Mouse (Mus musculus): Measurements from ENCODE around the gene Pygo1.

DNA sequence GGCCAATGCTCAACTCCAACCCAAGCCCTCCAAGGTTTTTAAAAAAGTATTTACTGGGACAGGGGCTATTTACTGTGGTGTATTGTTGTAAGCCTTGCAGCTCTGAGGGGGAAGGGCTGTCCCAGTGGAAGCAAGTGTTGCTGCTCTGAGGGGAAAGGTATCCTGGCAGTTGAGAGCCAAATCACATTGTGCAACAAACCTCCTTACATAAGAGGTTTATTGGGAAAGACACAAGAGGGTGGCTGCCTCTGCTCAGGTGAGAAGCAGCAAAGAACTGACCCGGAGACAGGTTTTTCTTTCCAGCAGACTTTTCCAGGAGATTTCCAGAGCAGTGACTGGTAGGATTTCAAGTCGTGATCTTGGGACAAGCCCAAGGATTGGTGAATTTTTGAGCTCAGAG lies 10.9 kb downstream of the Pygo1 start:
- no peak for TF ChIP-seq POLR2A (IDR thresholded peaks at IDR 0.05; ENCODE audit: insufficient read length, low read depth)
- no peak for TF ChIP-seq POLR2AphosphoS2 (IDR thresholded peaks at IDR 0.05; ENCODE audit: insufficient read length, low read depth)
- no peak for TF ChIP-seq MAX (IDR thresholded peaks at IDR 0.05; ENCODE audit: low read depth)
- no peak for TF ChIP-seq MYOD1 (IDR thresholded peaks at IDR 0.05; ENCODE audit: control insufficient read depth in 1 of 3, insufficient read length in 2 of 3, low read depth in 2 of 3)
- no peak for TF ChIP-seq USF1 (IDR thresholded peaks at IDR 0.05; ENCODE audit: low read depth)
- no peak for TF ChIP-seq E2F4 (IDR thresholded peaks at IDR 0.05; ENCODE audit: insufficient read depth)

All from myocyte (in vitro differentiated cells).